Mouse (Mus musculus): ENCODE results near the gene Tmem150c.

Tmem150c gene

DNA sequence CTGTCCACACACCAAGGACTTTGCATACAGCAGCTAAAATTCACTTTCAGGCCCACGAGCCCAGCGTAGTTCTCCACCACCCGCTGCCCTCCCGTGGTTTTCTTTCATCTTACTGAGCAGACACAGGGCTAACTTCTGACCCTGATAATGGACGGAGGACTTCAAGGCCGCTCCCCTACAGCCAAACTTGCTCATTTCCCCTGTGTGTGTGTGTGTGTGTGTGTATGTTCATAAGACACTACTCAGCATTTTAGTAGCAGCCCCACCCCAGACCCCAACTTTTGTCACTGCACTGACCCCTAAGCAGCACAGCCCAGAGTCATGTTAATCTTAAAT lies at the start of gene Tmem150c:
TSS of gene Tmem150c (minus strand) at position 171 of the 336 bp plus-strand sequence.
- CTCF ChIA-PET: interaction anchor here (0.7 kb wide), 1 partner anchor 1883 kb away, joined by 4 read pairs; no protein-coding TSS in a partner anchor

DNA sequence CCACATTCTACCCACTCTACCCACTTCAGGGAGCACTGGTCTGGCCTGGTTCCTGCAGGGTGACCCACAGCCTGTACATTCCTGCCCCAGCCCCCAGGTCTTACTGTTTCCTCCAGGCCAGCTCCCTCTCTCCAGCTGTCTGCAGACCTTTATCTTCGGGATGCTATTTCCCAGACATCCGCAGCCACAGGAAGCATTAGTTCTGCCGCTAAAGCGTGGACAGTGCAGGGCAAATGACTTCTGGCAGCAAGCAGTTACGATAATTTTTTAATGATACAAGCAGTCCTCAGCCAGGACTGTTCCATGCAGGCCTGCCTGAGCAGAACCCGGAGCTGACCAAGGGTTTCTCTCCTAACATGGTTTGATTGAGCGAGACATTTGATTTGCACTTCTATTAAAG lies 49.5 kb upstream of the Tmem150c start:
- CTCF ChIA-PET: no interaction called here

DNA sequence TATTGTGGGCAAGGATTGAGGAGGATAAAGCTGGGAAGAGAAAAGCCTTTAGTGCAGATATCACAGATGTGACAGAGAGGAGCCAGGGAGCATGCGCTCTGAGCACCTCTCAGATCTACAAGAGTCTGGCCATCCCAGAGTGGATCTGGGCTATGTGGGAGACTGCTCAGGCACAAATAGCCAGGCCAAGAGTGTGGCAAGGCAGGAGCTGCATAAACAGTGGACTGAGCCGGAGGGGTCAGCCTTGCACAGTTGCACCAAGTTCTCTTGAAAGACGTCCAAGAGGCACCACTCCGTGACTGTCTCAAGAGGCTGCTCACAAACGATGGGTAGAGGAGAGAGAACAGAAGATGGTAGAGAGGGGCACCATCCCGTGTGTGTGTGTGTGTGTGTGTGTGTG lies 47.1 kb upstream of the Tmem150c start:
- CTCF ChIA-PET: no interaction called here

DNA sequence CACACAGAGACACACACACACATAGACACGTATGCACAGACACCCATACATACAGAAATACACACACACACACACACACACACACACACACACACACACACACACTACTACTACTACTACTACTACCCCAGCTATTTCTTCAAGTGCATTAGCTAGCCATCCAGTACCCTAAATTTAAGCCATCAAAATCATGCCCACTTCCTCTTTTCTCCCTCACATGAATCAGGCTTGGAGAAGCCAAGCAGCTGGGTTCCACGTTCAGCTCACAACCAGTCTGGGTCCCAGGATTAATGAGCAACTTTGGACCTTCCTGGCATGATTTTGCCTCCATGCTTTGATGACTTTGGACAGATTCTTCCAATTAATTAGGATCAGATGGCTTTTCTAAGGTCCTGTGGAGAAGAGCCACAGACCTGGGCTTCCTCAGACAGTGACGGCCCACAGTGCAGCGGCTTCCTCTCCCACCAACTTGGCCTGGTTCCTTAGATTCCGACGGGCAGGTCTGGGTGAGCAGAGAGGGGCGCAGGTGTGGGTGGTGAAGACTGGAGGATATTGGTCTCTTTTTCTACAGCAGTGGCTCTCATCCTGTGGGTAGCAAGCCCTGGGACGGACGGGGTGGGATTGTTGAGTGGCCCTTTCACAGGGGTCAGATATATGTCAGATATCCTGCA lies 46.0 kb upstream of the Tmem150c start:
- CTCF ChIA-PET: no interaction called here

DNA sequence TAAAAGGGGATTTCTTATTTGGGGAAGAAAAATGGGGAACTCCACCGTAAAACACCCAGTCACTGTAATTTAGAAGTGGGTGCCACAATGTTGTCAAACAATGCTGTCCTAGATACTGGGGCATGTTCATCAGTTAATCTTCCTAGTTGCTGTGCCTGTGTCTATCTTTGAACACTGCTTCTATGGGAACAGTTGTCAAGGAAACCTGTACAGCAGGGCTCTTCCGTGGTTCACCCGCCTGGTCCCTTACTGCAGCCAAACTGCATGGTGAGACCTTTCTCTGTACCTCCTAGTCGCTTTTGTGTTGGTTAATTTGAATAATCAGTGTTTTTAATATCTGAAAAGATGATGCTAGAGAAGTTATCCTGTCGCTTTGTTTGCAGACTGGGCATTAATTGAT lies 41.2 kb upstream of the Tmem150c start:
- CTCF ChIA-PET: no interaction called here

DNA sequence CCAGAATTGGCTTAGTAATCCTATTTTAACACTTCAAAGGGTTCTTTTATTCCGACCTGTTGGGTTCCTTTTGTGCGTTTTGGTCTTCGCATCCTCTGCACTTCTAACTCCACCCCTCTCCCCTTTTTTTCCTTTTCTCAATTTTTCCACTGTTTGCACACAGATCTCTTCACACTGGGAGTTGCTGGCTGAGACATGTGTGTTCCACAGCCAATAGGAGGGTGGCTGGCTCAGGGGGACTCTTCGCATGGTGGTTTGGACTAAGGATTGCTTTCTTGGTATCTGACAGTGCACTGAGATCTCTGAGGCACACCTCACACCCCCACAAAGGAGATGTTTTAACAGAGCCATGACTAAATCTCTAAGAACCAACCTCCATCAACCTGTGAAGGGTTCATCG lies 40.7 kb upstream of the Tmem150c start:
- CTCF ChIA-PET: no interaction called here

DNA sequence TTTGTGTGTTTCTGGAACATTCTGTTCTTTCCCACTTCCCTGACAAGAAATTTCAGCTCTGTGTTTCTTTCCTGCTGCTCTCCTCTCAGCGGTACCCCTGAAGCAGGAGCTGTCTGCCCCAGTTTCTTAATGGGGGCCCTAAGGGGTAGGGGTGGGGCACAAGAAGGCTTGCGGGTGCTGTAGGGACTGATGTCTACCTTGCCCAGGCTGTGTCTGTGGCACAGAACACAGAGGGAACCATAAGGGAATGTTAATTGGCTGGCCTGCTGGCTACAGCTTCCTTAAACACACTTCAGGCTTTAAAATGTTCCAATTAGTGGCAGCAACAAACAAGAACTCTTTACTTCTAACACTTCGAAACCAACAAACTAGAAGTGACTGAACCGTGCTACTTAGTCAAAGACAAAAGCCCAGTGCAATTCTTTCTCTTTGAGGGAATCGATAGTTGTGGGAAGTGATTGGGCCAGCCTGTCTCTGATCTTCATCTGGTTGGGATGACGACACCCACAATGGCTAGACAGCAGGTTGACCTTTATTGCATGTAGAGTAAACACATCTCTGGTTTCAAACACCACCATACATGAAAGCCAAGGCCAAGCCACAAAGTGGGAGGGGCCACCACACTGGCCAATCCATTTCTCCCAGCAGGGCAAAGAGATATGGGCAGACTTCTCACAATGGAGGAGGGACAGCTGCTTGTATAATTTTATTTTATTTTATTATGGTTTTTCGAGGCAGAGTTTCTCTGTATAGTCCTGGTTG lies 39.7 kb upstream of the Tmem150c start:
- CTCF ChIA-PET: no interaction called here

DNA sequence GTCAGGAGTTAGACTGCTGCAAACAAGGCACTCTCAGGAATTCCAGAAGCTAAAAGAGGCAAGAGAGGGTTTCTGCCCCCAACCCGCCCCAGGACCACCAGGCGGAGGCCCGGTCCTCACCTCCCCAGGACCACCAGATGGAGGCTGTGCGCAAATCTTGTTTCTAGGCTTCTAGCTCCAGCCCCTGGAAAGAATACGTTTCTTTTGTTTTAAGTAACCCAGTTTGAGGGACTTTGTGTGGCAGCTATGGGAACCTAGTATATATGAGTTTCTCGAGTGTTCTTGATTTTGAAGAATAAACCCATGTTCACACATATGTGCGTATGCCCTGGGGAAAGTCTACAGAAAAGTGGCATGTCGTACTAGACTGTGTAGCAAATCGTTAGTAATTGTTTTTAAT lies 37.9 kb upstream of the Tmem150c start:
- CTCF ChIA-PET: no interaction called here

DNA sequence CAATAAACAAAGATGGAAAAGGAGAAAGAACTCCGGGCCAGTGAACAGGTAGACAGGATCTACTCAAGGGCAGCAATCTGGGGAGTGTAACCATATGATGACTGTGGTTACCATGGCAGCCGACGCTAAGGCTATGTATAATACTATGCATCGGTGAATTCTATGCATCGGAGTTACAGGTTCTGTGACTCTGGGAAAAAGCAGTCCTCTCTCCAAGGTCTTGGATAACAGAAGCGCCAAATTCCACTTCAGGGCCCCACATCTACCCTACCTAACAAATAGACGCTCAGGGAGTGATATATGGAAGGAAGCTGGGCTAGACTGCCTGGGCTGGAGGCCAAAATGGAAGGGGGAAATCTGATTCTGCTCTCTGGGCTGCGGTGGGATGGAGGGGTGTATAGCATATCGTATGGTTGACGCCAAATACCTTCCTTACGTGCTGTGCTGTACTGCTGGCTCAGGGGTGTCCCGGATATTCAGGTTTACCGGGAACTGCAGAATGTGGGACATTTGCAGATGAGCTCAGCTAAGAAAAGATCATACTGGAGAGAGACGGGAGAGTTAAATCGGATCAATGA lies 37.3 kb upstream of the Tmem150c start:
- CTCF ChIA-PET: no interaction called here

DNA sequence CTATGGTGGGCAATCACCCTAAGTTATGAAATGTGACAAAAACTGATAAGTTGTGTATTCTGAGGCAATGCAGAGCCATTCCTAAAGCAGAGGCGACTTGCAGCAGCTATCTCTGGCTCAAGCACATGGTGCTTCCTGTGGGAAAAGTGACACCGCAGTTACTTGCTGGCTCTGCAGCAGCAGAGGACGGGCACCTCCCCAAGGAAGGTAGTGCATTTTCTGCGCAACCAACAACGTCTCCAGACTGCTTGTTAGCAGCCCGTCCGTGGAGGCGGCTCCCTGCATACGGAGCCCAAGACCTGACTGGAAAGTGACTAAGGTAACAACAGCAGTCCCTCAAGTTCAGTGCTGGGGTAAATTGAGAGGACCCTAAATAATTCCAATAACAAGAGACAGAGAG lies 36.8 kb upstream of the Tmem150c start:
- CTCF ChIA-PET: no interaction called here

DNA sequence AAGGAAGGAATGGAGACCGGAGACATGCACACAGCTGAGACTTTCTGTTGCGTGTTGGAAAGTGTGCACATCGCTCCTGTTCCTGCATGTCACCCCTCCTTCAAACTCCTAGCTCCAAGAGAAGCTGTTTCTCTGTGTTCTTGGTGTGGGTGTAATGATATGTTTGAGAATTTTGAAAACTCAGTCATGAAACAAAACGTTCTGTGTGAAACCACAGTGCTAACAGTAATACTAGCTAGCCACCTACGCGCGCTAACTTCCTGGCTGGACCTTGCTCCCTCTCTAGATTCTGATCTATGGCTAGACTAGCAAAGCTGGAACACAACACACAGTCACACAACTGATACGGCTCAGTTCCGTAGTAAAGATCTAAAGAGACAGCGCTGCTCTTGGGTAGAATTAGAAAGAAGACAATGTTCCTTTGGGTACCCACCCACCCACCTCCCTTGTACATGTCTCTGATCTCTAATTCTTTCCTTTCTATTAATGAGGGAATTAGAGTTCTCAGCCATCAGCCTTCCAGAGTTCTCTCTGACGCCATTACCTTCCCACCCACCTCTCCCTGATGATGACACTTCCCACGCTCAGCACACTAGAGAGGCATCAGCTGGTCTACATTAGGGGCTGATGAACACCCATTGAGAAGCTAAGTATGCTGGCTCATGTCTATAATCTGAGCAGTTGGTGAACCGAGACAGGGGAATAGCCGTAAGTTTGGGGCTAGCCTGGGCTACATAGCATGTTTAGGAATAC lies 32.0 kb upstream of the Tmem150c start:
- CTCF ChIA-PET: no interaction called here

DNA sequence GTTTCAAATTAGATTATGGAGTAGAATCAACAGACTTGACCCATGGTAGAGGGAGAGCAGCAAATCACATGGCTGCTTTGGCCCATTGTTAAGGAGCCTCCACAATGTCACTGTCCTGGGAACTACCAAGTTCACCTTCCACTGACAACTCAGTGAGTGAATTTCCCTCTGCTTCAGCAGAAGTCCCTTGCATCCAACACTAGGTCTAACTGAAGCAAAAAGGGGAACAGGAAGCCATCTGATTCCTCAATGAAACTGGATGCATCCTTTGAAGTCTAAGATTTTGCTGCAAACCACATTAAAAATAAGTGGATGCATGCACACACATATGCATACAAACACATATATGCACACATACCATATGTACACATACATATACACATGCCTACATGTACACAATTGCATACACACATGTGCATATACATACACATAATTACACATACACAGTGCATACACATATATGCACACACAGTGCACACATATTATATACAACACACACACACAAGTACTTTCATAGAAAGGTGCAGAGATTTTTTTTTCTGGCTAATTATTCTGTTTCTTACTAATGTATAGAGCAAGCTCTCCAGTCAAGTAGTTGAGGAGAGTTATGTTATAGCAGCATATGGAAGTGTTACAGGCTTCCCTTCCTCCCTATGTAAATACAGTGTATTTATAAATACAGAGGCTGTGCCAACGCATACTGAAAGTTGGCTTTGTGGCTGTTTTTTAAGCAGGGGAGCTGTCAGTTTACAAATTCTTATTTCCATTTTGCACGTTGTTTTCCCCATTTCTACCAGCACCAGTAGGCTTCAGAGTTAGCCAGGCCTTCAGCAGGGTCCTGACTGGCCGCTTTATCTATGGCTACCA lies 27.7 kb upstream of the Tmem150c start:
- CTCF ChIA-PET: no interaction called here

DNA sequence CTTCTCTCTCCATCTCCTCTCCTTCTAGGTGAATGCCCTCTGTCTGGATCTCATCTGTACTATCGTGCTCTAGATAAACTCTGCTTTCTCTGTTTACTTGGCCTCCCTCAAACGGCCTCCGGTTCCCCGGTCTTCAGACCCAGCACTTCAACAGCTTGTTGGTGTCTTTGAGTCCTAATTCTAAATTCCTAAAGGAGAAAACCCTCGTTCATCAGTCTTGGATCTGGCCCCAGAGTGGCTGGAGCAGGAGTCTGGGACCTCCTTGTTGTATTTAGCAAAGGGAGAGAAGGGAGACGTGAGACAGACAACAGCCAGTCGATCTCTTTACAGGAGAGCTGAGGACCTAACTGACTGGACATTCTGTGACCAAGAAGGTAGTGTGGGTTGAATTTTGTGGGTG lies 27.0 kb upstream of the Tmem150c start:
- CTCF ChIA-PET: no interaction called here

DNA sequence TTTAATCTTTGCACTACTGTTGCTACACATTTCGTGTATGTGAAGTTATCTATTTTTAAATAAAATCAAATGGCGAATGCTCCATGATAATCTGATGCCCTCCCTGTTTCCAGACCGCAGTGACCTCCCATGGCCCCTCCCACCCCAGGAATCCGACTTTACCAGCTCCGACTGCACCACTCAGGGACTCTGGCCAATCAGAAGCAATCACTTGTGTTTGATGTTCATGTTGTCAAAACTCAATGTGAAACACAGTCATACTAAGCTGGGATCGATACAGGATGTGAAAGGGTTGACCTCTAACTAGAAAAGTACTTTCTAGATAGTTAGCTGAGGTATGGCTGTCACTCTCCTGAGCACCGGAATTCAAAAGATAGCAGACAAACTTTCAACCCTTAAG lies 26.3 kb upstream of the Tmem150c start:
- CTCF ChIA-PET: interaction anchor here (0.6 kb wide), 1 partner anchor 17 kb away, joined by 4 read pairs; no protein-coding TSS in a partner anchor

DNA sequence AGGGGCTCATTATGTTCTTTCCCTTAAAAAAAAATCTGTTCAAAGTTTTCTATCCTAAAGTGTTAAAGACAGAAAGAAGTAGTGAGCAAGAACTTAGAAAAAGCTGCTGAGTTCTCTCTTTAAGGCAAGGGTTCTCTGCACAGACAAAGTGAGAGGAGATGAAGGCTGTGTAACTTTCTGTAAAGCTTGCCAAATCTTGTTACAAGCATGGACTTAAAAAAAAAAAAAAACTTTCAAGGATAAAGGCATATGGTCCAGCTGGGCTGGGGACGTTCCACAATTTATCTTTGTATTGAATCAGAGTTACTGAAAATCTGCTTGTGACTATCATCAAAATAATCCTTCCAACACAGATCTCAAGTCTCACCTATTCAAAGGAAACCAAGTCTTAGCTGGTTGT lies 21.4 kb upstream of the Tmem150c start:
- CTCF ChIA-PET: no interaction called here

DNA sequence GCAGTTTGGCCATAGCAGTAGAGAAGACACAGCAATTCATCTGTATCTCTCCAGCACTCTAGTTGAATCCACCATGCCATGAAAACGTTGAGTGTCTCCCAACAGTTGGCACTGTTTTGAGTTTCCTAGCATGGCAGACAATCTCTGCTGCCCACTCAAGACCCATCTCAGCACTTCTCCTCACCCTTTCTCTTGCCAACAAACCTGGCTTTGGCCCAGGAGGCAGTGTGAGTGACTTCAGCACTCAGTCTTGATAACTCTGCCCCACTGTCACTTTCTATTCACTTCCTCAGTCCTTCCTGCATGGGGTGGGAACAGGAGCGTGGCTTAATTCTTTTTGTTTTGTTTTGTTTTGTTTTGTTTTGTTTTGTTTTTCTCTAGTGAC lies 19.2 kb upstream of the Tmem150c start:
- CTCF ChIA-PET: no interaction called here

DNA sequence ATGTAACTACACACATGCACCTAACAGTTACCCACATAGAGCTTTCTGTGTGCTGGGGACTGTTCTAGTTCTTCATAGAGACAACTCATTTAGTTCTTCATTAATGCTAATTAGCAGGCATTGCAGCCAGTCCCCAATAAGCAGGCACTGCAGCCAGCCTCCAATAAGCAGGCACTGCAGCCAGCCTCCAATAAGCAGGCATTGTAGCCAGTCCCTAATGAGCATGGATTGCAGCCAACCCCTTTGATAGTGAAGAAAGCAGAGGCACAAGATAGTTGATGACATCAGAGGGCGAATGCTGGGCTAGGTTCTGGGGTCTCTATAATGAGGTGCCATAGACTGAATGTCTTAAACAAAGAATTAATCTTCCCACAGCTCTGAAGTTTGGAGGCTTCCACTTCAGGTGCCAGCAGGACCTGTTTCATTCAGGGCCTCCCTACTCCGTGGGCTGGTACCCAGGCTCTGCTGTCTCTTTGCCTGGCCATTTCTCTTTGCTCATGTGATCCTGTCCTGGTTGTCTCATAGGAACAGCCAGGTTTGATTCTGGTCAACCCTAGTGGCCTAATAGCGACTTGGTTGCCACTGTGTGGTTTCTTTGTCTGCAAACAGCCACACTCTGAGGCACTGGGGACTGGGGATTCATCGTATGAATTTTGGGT lies 18.6 kb upstream of the Tmem150c start:
- CTCF ChIA-PET: no interaction called here

DNA sequence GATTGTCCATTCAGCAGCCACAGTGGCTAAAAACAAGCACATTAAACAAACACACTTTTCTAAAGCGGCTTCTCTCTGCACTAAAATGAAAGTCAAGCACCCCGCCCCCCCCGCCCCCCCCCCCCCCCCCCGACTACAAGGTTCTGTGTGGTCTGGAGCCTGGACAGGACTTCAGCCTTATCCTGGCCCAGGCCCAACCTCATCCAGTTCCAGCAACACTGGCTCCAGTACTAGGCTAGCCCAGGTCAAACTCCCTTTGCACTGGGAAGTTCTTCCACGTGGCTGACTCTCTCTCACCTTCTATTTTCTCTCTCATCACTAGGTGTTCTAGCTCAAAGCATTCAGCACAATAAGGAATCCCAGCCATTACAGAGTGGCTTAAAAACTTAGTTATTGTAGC lies 17.9 kb upstream of the Tmem150c start:
- CTCF ChIA-PET: no interaction called here

DNA sequence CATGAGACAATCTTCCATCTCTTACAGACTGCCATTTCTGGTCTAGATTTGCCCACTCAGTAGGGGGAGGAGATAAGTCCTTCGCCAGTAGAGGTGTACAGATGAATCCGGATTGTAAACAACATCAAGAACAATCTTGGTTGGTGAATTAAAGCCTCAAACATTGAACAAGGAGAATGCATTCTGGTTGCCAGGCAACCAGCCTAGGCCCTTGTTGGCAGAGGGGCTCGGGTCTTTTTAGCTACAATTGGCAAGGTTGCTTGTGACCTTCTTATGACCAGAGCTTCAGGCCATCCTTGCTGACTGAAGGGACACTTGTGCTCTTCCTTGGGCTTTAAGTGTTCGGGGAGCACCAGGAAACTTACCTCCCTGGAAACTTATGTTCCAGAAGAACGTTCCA lies 16.5 kb upstream of the Tmem150c start:
- CTCF ChIA-PET: no interaction called here

DNA sequence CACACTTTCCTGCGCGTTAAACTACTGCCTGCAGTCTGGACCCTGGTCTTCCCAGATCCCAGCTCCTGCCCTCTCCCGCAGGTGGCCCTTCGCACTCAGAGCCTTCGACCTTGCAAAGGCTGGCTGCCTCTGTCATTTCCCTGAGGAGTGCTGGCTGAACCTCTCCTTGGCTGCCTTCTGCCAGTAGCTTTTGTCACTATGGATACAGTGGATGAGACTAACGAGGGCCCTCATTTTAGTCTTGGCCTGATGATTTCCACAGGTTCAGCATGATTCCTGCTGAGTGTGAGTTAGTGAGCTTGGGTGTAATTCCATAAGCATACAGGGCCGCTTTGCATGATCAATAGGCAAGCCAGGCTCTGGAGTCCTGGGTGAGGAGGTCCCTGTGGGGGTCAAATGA lies 16.0 kb upstream of the Tmem150c start:
- CTCF ChIA-PET: no interaction called here

DNA sequence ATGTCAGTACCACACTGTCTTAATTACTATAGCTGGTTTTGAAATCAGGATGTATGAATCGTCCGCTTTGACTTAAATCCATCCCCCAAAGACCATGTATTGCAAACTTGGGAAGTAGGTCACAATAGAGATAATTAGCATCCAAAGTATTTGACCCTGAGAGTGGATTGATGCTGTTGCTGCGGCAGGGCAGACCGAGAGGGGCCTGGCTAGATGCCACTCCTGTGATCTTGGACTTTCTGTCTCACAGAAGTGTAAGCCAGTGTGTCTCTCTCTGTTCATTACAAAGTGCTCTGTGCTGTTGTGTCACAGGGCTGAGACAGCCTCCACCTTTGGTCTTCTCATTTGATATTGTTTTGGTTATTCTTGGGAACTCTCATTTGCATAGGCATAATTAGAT lies 12.5 kb upstream of the Tmem150c start:
- CTCF ChIA-PET: no interaction called here
